Mouse (Mus musculus): ENCODE results near the gene Rbm17.
"Not testable (repeated sequence)": the region's sequence is repeated elsewhere in the genome, so short reads cannot be mapped to it uniquely, and the experiment has no call there.

- not testable (repeated sequence) for TF ChIP-seq CTCF (IDR thresholded peaks at IDR 0.05; ENCODE audit: low read depth, low read length); POLR2A (IDR thresholded peaks at IDR 0.05; ENCODE audit: extremely low read depth, insufficient read depth, low read length)
These were observed 62.4 kb downstream of the Rbm17 start for GRCm38 (mm10) chr2:11541528-11541927.
